Mouse (Mus musculus): ENCODE measurements around the gene Kctd11. TPM values are rescaled to one million over a fixed set of nuclear protein-coding genes. Genes with fewer than 3 reads are reported as not detected.
"Not testable (repeated sequence)": the region's sequence is repeated elsewhere in the genome, so short reads cannot be mapped to it uniquely, and the experiment has no call there.

Kctd11 gene
- total RNA-seq, 1 experiment from 2014 or later: 2.7 TPM

DNA sequence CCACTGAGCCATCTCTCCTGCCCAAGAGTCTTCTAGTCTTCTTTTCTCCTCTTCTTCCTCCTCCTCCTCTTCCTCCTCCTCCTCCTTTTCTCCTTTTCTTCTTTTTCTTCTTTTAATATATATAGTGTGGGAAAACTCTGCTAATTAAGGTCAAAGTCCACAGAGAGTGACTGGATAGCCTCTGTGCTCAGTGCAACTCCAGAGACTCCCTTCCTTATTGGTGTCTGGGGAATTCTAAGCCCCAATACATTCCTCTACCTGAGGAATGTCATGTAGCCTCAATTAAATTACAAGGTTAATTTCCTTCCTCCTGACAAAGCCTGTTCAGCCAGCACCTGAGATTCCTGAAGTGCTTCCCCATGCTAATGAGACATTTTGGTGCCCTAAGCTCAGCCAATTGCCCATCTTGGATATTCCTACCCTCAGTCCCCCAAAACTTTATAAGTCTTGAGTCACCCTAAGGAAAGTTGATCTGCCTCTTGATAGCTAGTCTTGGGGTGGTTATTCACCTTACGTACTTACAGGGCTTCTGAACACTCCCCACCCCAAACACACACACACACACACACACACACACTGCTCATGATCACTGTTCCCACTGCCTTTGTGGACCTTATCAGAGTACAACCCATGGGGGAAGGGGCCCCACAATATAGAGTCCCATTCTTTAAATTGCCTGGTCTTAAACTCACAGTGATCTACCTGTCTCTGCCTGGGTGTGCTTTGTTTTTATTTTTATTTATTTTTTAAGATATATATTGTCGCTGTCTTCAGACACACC is 10.7 kb downstream of the Kctd11 start:
- no peak; a peak in 1 of 4 replicates for ATAC-seq (replicated peaks in 1 of 2; ENCODE audit: insufficient read depth in 1 of 2, low FRiP score in 2 of 2, low TSS enrichment in 1 of 2, low read depth in 1 of 2, poor library complexity in 2 of 2, severe bottlenecking in 2 of 2)

DNA sequence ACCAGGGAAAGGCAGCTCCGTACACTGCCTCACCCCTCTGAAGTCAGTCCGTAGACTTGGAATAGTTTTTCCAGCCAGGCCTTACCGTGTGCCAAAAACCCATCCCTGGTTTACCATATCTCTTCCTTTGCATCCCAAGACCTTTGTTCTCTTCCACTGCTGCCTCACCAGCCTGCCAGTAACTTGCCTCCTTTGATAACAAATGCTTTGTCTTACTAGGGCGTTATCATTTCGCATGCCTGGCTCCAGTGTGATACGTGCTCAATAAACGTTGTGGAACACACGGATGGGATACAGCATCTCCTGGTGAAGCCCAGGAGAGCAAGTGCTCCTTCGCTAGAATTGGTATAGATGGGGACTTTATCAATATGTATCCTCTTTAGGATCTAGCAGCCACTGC is 13.9 kb downstream of the Kctd11 start:
- no peak for ATAC-seq (replicated peaks in 1 of 2; ENCODE audit: insufficient read depth in 1 of 2, low FRiP score in 2 of 2, low TSS enrichment in 1 of 2, low read depth in 1 of 2, poor library complexity in 2 of 2, severe bottlenecking in 2 of 2)

GRCm38 (mm10) chr11:69865561-69865960 is 15.6 kb downstream of the Kctd11 start:
- ATAC-seq (replicated peaks in 1 of 2; ENCODE audit: insufficient read depth in 1 of 2, low FRiP score in 2 of 2, low TSS enrichment in 1 of 2, low read depth in 1 of 2, poor library complexity in 2 of 2, severe bottlenecking in 2 of 2): no peak

GRCm38 (mm10) chr11:69864138-69864860 is 16.9 kb downstream of the Kctd11 start:
- no peak for ATAC-seq (replicated peaks in 1 of 2; ENCODE audit: insufficient read depth in 1 of 2, low FRiP score in 2 of 2, low TSS enrichment in 1 of 2, low read depth in 1 of 2, poor library complexity in 2 of 2, severe bottlenecking in 2 of 2)

- not testable (repeated sequence) for ATAC-seq (replicated peaks in 1 of 2; ENCODE audit: insufficient read depth in 1 of 2, low FRiP score in 2 of 2, low TSS enrichment in 1 of 2, low read depth in 1 of 2, poor library complexity in 2 of 2, severe bottlenecking in 2 of 2)
Measured at GRCm38 (mm10) chr11:69863729-69864128, 17.5 kb downstream of the Kctd11 start.

DNA sequence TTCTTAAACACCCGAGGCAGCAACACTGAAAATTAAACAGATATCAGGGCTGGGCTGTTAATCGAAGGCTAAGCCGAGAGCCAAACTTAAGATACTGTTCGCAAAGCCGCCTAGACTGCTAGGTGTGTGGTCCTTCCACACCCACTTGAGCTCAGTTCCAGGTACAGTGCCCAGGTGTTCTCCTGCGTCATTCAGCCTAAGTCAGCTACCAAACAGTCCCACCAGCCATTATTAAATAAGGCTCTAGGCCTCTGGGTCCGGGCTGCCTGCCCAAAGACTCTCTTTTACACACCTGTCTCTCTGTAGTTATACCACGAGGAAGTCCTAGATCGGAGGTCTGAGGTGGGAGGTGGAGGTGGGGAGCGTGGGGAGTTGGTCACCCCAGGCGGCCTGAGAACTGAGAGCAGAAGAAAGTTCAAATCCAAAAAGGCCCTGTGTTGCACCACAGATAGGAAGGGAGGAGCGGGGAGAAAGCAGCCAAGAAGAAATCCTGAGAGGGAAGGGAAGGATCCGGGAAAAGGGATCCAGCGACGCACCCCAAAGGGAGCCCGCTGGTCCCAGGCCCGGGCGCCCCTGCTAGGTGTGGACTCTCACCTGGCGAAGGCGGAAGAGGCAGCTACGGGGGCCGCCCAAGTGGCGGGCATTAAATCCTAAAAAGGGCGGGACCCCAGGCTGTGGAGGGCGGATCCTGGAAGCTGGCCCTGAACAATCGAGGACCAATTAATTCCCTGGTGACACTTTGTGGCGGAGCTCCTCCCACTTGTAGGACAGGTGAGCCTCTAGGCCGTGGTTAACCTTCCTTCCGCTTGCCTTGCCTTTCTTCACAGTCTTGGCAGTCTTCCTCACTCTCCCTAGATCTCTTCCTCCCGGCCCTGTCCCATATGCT is 22.9 kb downstream of the Kctd11 start, which contains the start of gene Tnk1:
TSS of gene Tnk1 (minus strand) at position 618 of the 886 bp plus-strand sequence.
- ATAC-seq (replicated peaks in 1 of 2; ENCODE audit: insufficient read depth in 1 of 2, low FRiP score in 2 of 2, low TSS enrichment in 1 of 2, low read depth in 1 of 2, poor library complexity in 2 of 2, severe bottlenecking in 2 of 2): no peak

GRCm38 (mm10) chr11:69855347-69855746 is 25.9 kb downstream of the Kctd11 start:
- peak; percentile 43 to 50; a peak in 3 of 4 replicates for ATAC-seq (replicated peaks in 1 of 2; ENCODE audit: insufficient read depth in 1 of 2, low FRiP score in 2 of 2, low TSS enrichment in 1 of 2, low read depth in 1 of 2, poor library complexity in 2 of 2, severe bottlenecking in 2 of 2)

GRCm38 (mm10) chr11:69854680-69855079 is 26.5 kb downstream of the Kctd11 start:
- no peak for ATAC-seq (replicated peaks in 1 of 2; ENCODE audit: insufficient read depth in 1 of 2, low FRiP score in 2 of 2, low TSS enrichment in 1 of 2, low read depth in 1 of 2, poor library complexity in 2 of 2, severe bottlenecking in 2 of 2)

- ATAC-seq (replicated peaks in 1 of 2; ENCODE audit: insufficient read depth in 1 of 2, low FRiP score in 2 of 2, low TSS enrichment in 1 of 2, low read depth in 1 of 2, poor library complexity in 2 of 2, severe bottlenecking in 2 of 2): peak; percentile 17 to 49; a peak in 3 of 4 replicates
Measured at GRCm38 (mm10) chr11:69853994-69854393, 27.2 kb downstream of the Kctd11 start.

DNA sequence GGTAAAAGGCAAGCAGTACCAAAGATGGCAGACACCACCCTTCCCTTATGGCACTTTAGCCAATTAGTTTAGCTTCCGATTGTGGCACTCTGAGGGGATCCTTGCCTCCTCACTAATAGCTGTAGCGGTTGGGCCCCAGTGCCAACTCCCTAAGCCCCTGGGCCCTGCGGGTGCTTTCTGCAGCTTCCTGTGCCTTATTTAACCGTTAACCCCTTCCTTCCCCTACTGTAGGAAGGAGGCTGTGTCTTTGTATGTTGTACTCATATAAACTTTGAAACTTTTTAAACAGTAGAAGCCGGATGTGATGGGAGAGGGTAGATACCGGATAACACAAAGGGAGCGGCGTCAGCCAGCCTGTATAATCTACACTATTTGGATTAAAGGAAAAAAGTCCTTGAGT is 30.5 kb downstream of the Kctd11 start:
- peak in 1 of 2 experiments; percentile 19; a peak in 1 of 4 replicates for ATAC-seq (replicated peaks in 1 of 2; ENCODE audit: insufficient read depth in 1 of 2, low FRiP score in 2 of 2, low TSS enrichment in 1 of 2, low read depth in 1 of 2, poor library complexity in 2 of 2, severe bottlenecking in 2 of 2)

DNA sequence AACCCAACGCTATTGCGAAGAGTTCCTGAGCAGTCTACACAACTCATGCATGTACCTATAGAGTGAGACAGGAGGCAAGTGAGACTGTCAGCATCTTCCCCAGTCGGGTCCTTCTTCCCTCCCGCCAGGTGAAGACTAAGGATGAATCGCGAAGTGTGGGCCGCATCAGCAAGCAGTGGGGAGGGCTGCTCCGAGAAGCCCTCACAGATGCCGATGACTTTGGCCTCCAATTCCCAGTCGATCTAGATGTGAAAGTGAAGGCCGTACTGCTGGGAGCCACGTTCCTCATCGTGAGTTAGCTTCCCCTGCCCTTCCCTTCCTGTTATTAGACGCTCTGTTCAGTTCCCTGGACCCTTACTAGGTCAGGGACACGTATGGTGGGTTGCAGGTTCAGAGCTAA is 31.3 kb downstream of the Kctd11 start:
- no peak for ATAC-seq (replicated peaks in 1 of 2; ENCODE audit: insufficient read depth in 1 of 2, low FRiP score in 2 of 2, low TSS enrichment in 1 of 2, low read depth in 1 of 2, poor library complexity in 2 of 2, severe bottlenecking in 2 of 2)

- ATAC-seq (replicated peaks in 1 of 2; ENCODE audit: insufficient read depth in 1 of 2, low FRiP score in 2 of 2, low TSS enrichment in 1 of 2, low read depth in 1 of 2, poor library complexity in 2 of 2, severe bottlenecking in 2 of 2): no peak
Measured at GRCm38 (mm10) chr11:69849128-69849527, 32.1 kb downstream of the Kctd11 start.

GRCm38 (mm10) chr11:69848021-69848420 is 33.2 kb downstream of the Kctd11 start:
- ATAC-seq (replicated peaks in 1 of 2; ENCODE audit: insufficient read depth in 1 of 2, low FRiP score in 2 of 2, low TSS enrichment in 1 of 2, low read depth in 1 of 2, poor library complexity in 2 of 2, severe bottlenecking in 2 of 2): no peak

DNA sequence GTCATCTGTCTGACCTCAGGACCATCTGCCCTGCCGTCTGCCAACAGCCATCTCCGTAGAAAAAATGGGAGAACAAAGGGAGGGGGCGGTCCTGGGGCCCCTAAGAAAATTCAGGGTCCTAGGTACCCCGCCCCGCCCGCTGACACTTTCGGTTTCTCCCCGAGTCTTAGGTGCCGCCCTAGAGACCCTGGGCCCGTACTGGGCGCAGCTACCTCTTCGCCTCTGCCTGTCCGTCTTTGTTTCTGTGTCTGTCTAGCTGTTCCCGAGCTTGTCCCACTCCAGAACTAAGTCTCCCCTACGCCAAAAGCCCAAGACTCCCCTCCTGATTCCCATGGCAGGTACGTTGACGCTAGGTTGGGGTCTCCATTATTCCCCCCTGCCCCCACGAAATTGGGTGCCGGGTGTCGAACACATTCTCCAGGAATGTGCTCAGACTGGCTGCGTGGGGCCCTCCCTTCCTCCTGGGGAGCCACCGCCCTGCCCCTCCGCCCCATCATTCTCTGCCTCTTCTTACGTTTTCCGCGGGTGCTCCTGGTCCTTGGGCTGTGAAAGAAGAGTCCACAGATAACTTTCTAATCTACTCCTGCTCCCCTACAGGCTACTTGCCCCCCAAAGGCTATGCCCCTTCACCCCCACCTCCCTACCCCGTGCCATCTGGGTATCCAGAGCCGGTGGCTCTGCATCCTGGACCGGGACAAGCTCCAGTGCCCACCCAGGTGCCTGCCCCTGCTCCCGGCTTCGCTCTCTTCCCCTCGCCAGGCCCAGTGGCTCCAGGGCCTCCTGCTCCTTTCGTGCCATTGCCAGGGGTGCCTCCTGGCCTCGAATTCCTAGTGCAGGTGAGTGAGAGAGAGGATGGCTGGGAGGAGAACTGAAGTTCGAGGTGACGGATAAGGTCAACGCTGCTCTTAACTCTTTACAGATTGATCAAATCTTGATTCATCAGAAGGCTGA is 34.2 kb downstream of the Kctd11 start:
- ATAC-seq (replicated peaks in 1 of 2; ENCODE audit: insufficient read depth in 1 of 2, low FRiP score in 2 of 2, low TSS enrichment in 1 of 2, low read depth in 1 of 2, poor library complexity in 2 of 2, severe bottlenecking in 2 of 2): peak; percentile 9 to 11; a peak in 1 of 4 replicates

- peak; percentile 77 to 80 for ATAC-seq (replicated peaks in 1 of 2; ENCODE audit: insufficient read depth in 1 of 2, low FRiP score in 2 of 2, low TSS enrichment in 1 of 2, low read depth in 1 of 2, poor library complexity in 2 of 2, severe bottlenecking in 2 of 2)
Measured at GRCm38 (mm10) chr11:69846198-69846680, 35.0 kb downstream of the Kctd11 start, which contains the start of gene Plscr3. TSS of gene Plscr3 (plus strand) at chr11:69846376.

DNA sequence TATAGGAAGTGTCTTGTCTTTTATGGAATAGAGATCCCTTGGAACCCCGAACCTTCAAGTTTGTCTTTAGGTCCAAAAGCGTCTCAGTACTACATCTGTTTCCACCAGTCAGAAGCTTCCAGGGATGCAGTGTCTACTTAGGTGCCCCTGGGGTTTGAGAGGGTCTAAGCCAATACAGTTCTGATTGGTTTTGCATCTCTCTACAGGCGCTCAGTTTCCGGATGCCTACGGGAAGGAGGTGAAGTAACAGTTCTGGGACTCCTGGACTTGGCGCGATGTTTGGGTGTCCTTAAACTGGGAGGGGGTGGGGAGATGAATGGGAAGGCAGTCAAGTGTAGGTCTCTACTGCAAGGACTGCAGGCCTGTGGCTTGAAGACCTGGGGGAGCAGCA is 42.5 kb downstream of the Kctd11 start:
- no peak for ATAC-seq (replicated peaks in 1 of 2; ENCODE audit: insufficient read depth in 1 of 2, low FRiP score in 2 of 2, low TSS enrichment in 1 of 2, low read depth in 1 of 2, poor library complexity in 2 of 2, severe bottlenecking in 2 of 2)

All from hematopoietic stem cell, adult 5-6 weeks (primary cell).